Mouse (Mus musculus): Measurements from ENCODE around the gene Dscaml1. TPM values are rescaled to one million over a fixed set of nuclear protein-coding genes. Genes with fewer than 3 reads are reported as not detected.

Dscaml1 gene
- polyA plus RNA-seq (2015; fragmentation: Nextera tagmentation; extraction: Ambion mirVana), result 27.9 and 28.0 TPM in 2 replicates

- ATAC-seq, result no peak
- Histone ChIP-seq H3K27me3 (replicated peaks; ENCODE audit: control insufficient read depth, insufficient read depth, low read length) (no peaks in the 10 kb centered on the region; the same call in 1 of the 2 replicates), H3K4me2 (ENCODE audit: low read length) (no peak within 1 kb of the TSS), H3K4me1 (replicated peaks; ENCODE audit: control insufficient read depth, insufficient read depth, low read length) (peaks cover 10% of the 10 kb centered on the region), H3K36me3 (ENCODE audit: control insufficient read depth, insufficient read depth) (no peaks in the 10 kb centered on the region), H3K9me3 (ENCODE audit: control insufficient read depth, low read length) (no peaks in the 10 kb centered on the region), H3K9ac (replicated peaks; ENCODE audit: low read depth, low read length) (no peak within 1 kb of the TSS), H3K27ac (ENCODE audit: low read length) (no peak within 1 kb of the TSS), H3K4me3 (replicated peaks; ENCODE audit: low read length) (no peak within 1 kb of the TSS)
- 77% methylated on average over 4 of the region's 4 CpGs for WGBS
Measured at GRCm38 (mm10) chr9:45426456-45426855, at the start of gene Dscaml1. TSS of gene Dscaml1 (plus strand) at chr9:45426628.

DNA sequence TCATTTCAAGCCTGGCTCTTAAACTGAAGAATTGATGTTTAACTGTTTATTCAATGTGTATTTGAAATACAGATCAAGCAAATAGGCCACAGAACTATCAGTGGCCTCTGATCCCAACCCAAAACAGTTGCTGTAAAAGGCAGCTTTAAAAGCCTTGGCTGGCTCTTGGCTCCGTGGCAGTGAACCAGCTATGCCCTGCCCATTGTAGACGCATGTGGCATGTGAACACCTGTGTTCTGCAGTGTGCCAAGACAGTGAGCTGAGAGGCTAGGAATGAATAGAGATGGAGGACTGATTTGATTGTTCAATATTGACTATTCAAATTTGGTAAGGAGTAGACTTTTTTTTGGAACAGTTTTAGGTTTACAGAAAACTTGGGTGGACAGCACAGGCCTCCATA, 49.5 kb upstream of the Dscaml1 start:
- Histone ChIP-seq H3K4me1 (replicated peaks; ENCODE audit: control insufficient read depth, insufficient read depth, low read length) (peaks cover 62% of the 10 kb centered on the region), H3K36me3 (ENCODE audit: control insufficient read depth, insufficient read depth) (no peaks in the 10 kb centered on the region), H3K4me3 (replicated peaks; ENCODE audit: low read length) (no peak overlapping the region), H3K27ac (ENCODE audit: low read length) (no peak overlapping the region), H3K9ac (replicated peaks; ENCODE audit: low read depth, low read length) (no peak overlapping the region), H3K27me3 (replicated peaks; ENCODE audit: control insufficient read depth, insufficient read depth, low read length) (no peaks in the 10 kb centered on the region), H3K4me2 (ENCODE audit: low read length) (no peak overlapping the region), H3K9me3 (ENCODE audit: control insufficient read depth, low read length) (no peaks in the 10 kb centered on the region)
- 37% methylated on average over 2 of the region's 2 CpGs for WGBS
- ATAC-seq, result no peak

DNA sequence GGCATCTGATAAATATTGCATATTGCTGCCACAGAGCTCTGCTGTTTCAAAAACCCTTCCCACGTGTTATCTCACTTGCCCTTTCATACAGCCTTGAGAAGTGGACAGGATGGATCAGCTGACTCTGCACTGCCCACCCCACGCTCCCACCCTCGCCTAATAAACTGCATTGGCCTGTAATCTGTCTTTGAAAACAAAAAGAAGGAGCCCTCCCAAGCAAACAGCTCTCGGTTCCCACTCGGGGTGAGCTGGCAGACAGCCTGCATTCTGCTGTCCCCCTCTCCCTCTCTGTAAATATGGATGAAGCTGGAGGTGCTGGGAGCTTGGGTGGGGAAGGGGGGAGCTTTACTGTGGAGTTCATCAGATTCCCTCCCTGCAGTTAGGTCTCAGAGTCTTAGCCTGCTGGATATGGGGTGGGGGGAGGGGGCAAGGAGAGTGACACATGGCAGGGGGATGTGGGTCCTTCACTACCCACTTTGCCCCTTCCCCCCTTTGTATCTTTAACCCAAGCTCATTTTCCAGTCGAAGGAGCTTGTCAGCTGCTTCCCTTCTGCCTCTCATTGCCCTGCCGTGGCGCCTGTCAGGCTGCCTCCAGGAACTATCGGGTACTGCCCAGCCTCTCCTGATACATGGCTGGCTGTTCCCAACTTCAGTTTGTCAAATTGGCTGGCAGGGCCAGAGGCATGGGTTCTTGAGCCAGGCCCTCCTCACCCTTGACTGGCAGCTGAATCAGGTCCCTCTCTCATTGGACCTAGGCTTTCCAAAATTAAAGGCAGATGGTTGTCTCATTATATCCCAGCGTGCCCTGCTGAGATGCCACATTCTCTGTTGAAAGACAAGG, 45.8 kb upstream of the Dscaml1 start:
- WGBS, result 17% methylated on average over 10 of the region's 10 CpGs
- H3K9ac ChIP-seq (replicated peaks; ENCODE audit: low read depth, low read length), result 0 out of 2 replicates have a peak overlapping the region, but pooled peaks have one; percentile 38
- peak; percentile 80 for ATAC-seq
- peak overlapping the region; percentile 12; the same call in 1 of the 2 replicates for H3K4me2 ChIP-seq (ENCODE audit: low read length)
- no peaks in the 10 kb centered on the region for H3K36me3 ChIP-seq (ENCODE audit: control insufficient read depth, insufficient read depth)
- H3K27ac ChIP-seq (ENCODE audit: low read length), result peak overlapping the region; percentile 86
- no peaks in the 10 kb centered on the region for H3K27me3 ChIP-seq (replicated peaks; ENCODE audit: control insufficient read depth, insufficient read depth, low read length)
- no peak overlapping the region for H3K4me3 ChIP-seq (replicated peaks; ENCODE audit: low read length)
- H3K9me3 ChIP-seq (ENCODE audit: control insufficient read depth, low read length), result no peaks in the 10 kb centered on the region
- peaks cover 57% of the 10 kb centered on the region for H3K4me1 ChIP-seq (replicated peaks; ENCODE audit: control insufficient read depth, insufficient read depth, low read length)

GRCm38 (mm10) chr9:45382336-45382735, 44.1 kb upstream of the Dscaml1 start:
- Histone ChIP-seq H3K9ac (replicated peaks; ENCODE audit: low read depth, low read length) (no peak overlapping the region), H3K4me1 (replicated peaks; ENCODE audit: control insufficient read depth, insufficient read depth, low read length) (peaks cover 44% of the 10 kb centered on the region), H3K9me3 (ENCODE audit: control insufficient read depth, low read length) (no peaks in the 10 kb centered on the region), H3K27me3 (replicated peaks; ENCODE audit: control insufficient read depth, insufficient read depth, low read length) (no peaks in the 10 kb centered on the region), H3K4me2 (ENCODE audit: low read length) (no peak overlapping the region), H3K36me3 (ENCODE audit: control insufficient read depth, insufficient read depth) (no peaks in the 10 kb centered on the region), H3K4me3 (replicated peaks; ENCODE audit: low read length) (no peak overlapping the region), H3K27ac (ENCODE audit: low read length) (peak overlapping the region; percentile 45)
- WGBS, result 59% methylated on average over 5 of the region's 5 CpGs
- peak; percentile 5; the same call in 1 of the 2 replicates for ATAC-seq

DNA sequence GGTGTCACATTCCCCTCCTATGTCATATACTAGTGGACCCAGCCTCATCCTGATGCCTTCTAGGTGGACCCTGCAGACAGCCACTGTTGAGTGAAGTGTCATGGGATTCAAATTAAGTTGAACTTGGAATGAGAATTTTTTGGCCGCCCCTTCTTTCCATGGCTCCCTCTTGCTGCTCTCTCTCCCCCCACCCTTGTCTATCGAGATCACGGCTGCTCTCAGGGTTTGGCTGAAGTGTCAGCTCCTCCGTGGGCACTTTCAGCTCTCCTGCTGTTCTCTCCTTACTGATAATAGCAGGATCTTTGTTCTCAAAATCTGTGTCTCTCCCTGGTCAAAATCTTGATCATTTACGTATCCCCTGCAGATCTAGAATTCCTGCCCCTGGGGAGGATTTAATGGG, 43.6 kb upstream of the Dscaml1 start:
- no peak for ATAC-seq
- Histone ChIP-seq H3K4me3 (replicated peaks; ENCODE audit: low read length) (no peak overlapping the region), H3K9ac (replicated peaks; ENCODE audit: low read depth, low read length) (no peak overlapping the region), H3K9me3 (ENCODE audit: control insufficient read depth, low read length) (no peaks in the 10 kb centered on the region), H3K36me3 (ENCODE audit: control insufficient read depth, insufficient read depth) (no peaks in the 10 kb centered on the region), H3K27ac (ENCODE audit: low read length) (0 out of 2 replicates have a peak overlapping the region, but pooled peaks have one; percentile 6), H3K4me2 (ENCODE audit: low read length) (no peak overlapping the region), H3K27me3 (replicated peaks; ENCODE audit: control insufficient read depth, insufficient read depth, low read length) (no peaks in the 10 kb centered on the region), H3K4me1 (replicated peaks; ENCODE audit: control insufficient read depth, insufficient read depth, low read length) (peaks cover 42% of the 10 kb centered on the region)
- 64% methylated on average over 5 of the region's 5 CpGs for WGBS

- ATAC-seq, result no peak
- no peak overlapping the region for H3K9ac ChIP-seq (replicated peaks; ENCODE audit: low read depth, low read length)
- no peaks in the 10 kb centered on the region for H3K9me3 ChIP-seq (ENCODE audit: control insufficient read depth, low read length)
- H3K27ac ChIP-seq (ENCODE audit: low read length), result no peak overlapping the region
- WGBS, result 93% methylated on average over 6 of the region's 6 CpGs
- no peaks in the 10 kb centered on the region for H3K36me3 ChIP-seq (ENCODE audit: control insufficient read depth, insufficient read depth)
- H3K4me1 ChIP-seq (replicated peaks; ENCODE audit: control insufficient read depth, insufficient read depth, low read length), result peaks cover 39% of the 10 kb centered on the region
- no peaks in the 10 kb centered on the region for H3K27me3 ChIP-seq (replicated peaks; ENCODE audit: control insufficient read depth, insufficient read depth, low read length)
- no peak overlapping the region for H3K4me3 ChIP-seq (replicated peaks; ENCODE audit: low read length)
- H3K4me2 ChIP-seq (ENCODE audit: low read length), result no peak overlapping the region
Measured at GRCm38 (mm10) chr9:45383883-45384282, 42.5 kb upstream of the Dscaml1 start.

DNA sequence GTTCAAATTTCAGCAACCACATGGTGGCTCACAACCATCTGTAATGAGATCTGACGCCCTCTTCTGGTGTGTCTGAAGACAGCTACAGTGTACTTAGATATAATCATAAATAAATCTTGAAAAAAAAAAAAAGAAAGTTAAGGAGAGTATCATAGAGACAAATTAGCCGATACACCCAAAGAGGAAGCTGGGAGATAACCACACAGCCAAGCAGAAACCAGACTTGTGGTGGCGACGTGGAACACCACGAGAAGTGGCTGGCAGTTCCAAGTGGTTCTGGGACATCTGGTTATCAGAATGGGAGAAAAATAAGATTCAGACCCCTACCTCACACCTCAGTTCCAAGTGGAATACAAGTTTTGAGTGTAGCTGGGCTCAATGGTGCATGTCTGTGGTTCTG, 39.7 kb upstream of the Dscaml1 start:
- Histone ChIP-seq H3K4me1 (replicated peaks; ENCODE audit: control insufficient read depth, insufficient read depth, low read length) (peaks cover 13% of the 10 kb centered on the region), H3K9ac (replicated peaks; ENCODE audit: low read depth, low read length) (no peak overlapping the region), H3K9me3 (ENCODE audit: control insufficient read depth, low read length) (no peaks in the 10 kb centered on the region), H3K4me2 (ENCODE audit: low read length) (no peak overlapping the region), H3K4me3 (replicated peaks; ENCODE audit: low read length) (no peak overlapping the region), H3K27me3 (replicated peaks; ENCODE audit: control insufficient read depth, insufficient read depth, low read length) (no peaks in the 10 kb centered on the region), H3K27ac (ENCODE audit: low read length) (no peak overlapping the region), H3K36me3 (ENCODE audit: control insufficient read depth, insufficient read depth) (no peaks in the 10 kb centered on the region)
- WGBS, result 93% methylated on average over 5 of the region's 5 CpGs
- no peak for ATAC-seq

GRCm38 (mm10) chr9:45388385-45388994, 37.9 kb upstream of the Dscaml1 start:
- H3K27ac ChIP-seq (ENCODE audit: low read length), result no peak overlapping the region
- no peaks in the 10 kb centered on the region for H3K4me1 ChIP-seq (replicated peaks; ENCODE audit: control insufficient read depth, insufficient read depth, low read length)
- peaks cover 2% of the 10 kb centered on the region; the same call in 1 of the 2 replicates for H3K36me3 ChIP-seq (ENCODE audit: control insufficient read depth, insufficient read depth)
- H3K4me2 ChIP-seq (ENCODE audit: low read length), result no peak overlapping the region
- ATAC-seq, result peak; percentile 79
- WGBS, result 46% methylated on average over 12 of the region's 12 CpGs
- no peaks in the 10 kb centered on the region for H3K9me3 ChIP-seq (ENCODE audit: control insufficient read depth, low read length)
- H3K27me3 ChIP-seq (replicated peaks; ENCODE audit: control insufficient read depth, insufficient read depth, low read length), result no peaks in the 10 kb centered on the region
- H3K4me3 ChIP-seq (replicated peaks; ENCODE audit: low read length), result no peak overlapping the region
- H3K9ac ChIP-seq (replicated peaks; ENCODE audit: low read depth, low read length), result no peak overlapping the region

DNA sequence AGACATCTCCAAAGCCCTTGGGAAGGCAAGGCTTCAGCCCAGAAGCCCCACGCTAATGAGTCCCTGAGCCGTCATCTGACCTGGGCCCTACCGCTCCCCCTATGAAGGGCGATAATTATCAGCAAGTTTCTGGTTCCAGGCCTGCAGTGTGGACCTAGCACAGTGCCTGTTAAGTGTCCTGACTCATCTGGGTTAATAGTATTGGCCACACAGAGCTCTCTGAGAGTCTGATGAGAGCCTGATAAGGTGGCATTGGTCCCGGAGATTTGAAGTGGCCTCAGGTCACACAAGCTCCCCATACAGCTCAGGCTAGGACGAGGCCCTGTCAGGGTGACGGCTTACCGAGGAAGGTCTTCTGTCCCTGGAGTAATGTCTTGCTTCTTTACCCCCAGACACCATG, 36.8 kb upstream of the Dscaml1 start:
- 91% methylated on average over 8 of the region's 8 CpGs for WGBS

More for the DNA sequence above, 36.8 kb upstream of the Dscaml1 start:
- peaks cover 7% of the 10 kb centered on the region for H3K36me3 ChIP-seq (ENCODE audit: control insufficient read depth, insufficient read depth)
- H3K27me3 ChIP-seq (replicated peaks; ENCODE audit: control insufficient read depth, insufficient read depth, low read length), result no peaks in the 10 kb centered on the region
- H3K4me2 ChIP-seq (ENCODE audit: low read length), result no peak overlapping the region
- H3K4me1 ChIP-seq (replicated peaks; ENCODE audit: control insufficient read depth, insufficient read depth, low read length), result no peaks in the 10 kb centered on the region
- ATAC-seq, result no peak
- H3K4me3 ChIP-seq (replicated peaks; ENCODE audit: low read length), result no peak overlapping the region
- H3K9me3 ChIP-seq (ENCODE audit: control insufficient read depth, low read length), result no peaks in the 10 kb centered on the region
- no peak overlapping the region for H3K9ac ChIP-seq (replicated peaks; ENCODE audit: low read depth, low read length)
- no peak overlapping the region for H3K27ac ChIP-seq (ENCODE audit: low read length)
